Mouse (Mus musculus) kidney, embryonic 15.5 days (tissue): Measurements from ENCODE around the gene 1700069L16Rik. TPM values are rescaled to one million over a fixed set of nuclear protein-coding genes. Genes with fewer than 3 reads are reported as not detected.

ENCODE experiments used
- ATAC-seq: fragments of 200-750 bp; cut with Nextera tagmentation; replicated peaks from 2 replicates; pipeline ENCODE4 v1.8.0; 2017; ENCODE audit warnings: moderate TSS enrichment; ENCODE audit not compliant: low FRiP score
- H3K27ac ChIP-seq: fragments of 300-500 bp; sonication (generic); 2 replicates; pipeline ENCODE4 v1.5.1; 2015; ENCODE audit warnings: mild to moderate bottlenecking, inconsistent platforms
- H3K27me3 ChIP-seq: fragments of 300-500 bp; sonication (generic); 2 replicates; pipeline ENCODE4 v1.6.1; 2015; ENCODE audit warnings: inconsistent platforms
- H3K36me3 ChIP-seq: fragments of 300-500 bp; sonication (generic); 2 replicates; pipeline ENCODE4 v1.6.1; 2015; ENCODE audit warnings: inconsistent platforms
- H3K4me1 ChIP-seq: fragments of 300-500 bp; sonication (generic); 2 replicates; pipeline ENCODE4 v1.6.1; 2015; ENCODE audit warnings: inconsistent platforms
- H3K4me2 ChIP-seq: fragments of 300-500 bp; sonication (generic); 2 replicates; pipeline ENCODE4 v1.6.1; 2015; ENCODE audit warnings: moderate library complexity, mild to moderate bottlenecking, inconsistent platforms
- H3K4me3 ChIP-seq: fragments of 300-500 bp; sonication (generic); replicated peaks from 2 replicates; pipeline ENCODE4 v1.5.1; 2015; ENCODE audit warnings: mild to moderate bottlenecking, inconsistent platforms
- H3K9ac ChIP-seq: fragments of 300-500 bp; sonication (generic); 2 replicates; pipeline ENCODE4 v1.6.1; 2015; ENCODE audit warnings: mild to moderate bottlenecking, inconsistent platforms
- H3K9me3 ChIP-seq: fragments of 300-500 bp; sonication (generic); replicated peaks from 2 replicates; pipeline ENCODE4 v1.6.1; 2016; ENCODE audit warnings: inconsistent platforms
- WGBS: fragments of 180-500 bp; shearing (Covaris S2); methylation state at CpG from one replicate; pipeline ENCODE4 v1.1.7; 2015; ENCODE audit warnings: mixed read lengths; 5-methylcytosine and 5-hydroxymethylcytosine counted together
- polyA plus RNA-seq: library from polyadenylated mRNA; unstranded; fragments of >200 nt; fragmentation: Nextera tagmentation; extraction: Ambion mirVana; gene quantifications from 2 replicates; pipeline ENCODE4 v1.2.1, GENCODE M21; 2015

Gene 1700069L16Rik
- polyA plus RNA-seq, 1 experiment from 2014 or later: not detected

DNA sequence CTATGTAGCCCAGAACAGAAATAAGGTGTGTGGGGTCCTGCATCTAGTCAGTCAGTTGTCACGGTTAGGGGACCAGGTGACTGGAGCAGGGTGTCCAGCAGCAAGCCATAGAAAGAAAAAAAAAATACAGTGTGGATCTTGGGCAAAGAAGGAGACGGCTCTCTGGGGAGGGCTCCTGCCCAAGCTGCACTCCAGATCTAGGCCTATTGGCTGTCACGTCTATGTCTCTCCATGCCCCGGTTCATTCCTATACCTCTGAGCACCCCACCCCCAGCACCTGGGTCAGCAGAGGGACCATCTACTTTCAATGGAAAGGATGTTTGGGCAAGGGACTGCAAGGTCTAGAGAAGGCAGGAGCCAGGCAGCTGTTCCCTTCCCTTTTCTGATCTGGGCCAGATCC is 45.1 kb downstream of the 1700069L16Rik start:
- Histone ChIP-seq H3K9ac (no peak overlapping the region), H3K9me3 (no peaks in the 10 kb centered on the region), H3K4me2 (no peak overlapping the region), H3K4me1 (no peaks in the 10 kb centered on the region), H3K4me3 (no peak overlapping the region), H3K36me3 (no peaks in the 10 kb centered on the region), H3K27ac (no peak overlapping the region), H3K27me3 (no peaks in the 10 kb centered on the region)
- WGBS: 85% methylated on average over 4 of the region's 4 CpGs
- ATAC-seq: no peak

DNA sequence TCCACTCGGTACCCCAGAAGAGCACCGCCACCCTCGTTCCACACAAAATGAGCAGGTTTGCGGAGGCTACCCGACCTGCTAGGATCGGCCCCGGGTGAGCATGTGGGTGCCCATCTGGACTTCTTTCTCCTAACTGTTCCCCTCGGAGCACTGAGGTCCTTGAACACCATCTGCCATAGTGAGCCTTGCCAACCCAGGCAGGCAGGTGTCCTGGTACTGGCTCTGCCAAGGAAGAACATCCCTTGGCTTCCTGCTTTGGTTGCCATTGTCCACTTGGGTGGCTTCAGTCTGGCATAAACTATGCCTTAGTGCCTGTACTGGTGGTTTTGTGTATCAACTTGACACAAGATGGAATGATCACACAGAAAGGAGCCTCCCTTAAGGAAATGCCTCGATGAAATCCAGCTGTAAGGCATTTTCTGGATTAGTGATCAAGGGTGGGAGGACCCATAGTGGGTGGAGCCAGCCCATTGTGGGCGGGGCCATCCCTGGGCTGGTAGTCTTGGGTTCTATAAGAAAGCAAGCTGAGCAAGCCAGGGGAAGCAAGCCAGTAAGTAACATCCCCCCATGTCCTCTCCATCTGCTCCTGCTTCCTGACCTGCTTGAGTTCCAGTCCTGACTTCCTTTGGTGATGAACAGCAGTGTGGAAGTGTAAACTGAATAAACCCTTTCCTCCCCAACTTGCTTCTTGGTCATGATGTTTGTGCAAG is 45.7 kb downstream of the 1700069L16Rik start:
- 82% methylated on average over 10 of the region's 10 CpGs for WGBS
- Histone ChIP-seq H3K9ac (no peak overlapping the region), H3K4me1 (no peaks in the 10 kb centered on the region)

DNA sequence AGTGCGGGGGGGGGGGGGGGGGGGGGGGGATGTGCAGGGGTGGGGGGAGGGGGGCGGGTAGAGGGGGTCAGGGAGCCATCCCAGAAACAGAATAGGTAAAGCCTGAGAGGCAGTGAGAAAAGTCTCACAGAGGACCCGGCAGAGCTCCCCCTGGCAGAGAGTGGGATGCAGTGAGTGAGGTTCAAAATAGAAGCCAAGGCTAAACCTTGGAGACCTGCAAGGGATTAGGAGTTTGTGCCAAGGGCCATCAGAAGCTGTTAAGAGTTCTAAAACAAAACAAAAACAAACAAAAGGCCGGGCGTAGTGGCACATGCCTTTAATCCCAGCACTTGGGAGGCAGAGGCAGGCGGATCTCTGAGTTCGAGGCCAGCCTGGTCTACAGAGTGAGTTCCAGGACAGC is 47.0 kb downstream of the 1700069L16Rik start:
- Histone ChIP-seq H3K27ac (no peak overlapping the region), H3K4me2 (no peak overlapping the region), H3K9me3 (no peaks in the 10 kb centered on the region), H3K9ac (no peak overlapping the region), H3K4me3 (no peak overlapping the region), H3K27me3 (no peaks in the 10 kb centered on the region), H3K36me3 (no peaks in the 10 kb centered on the region), H3K4me1 (no peaks in the 10 kb centered on the region)
- no peak for ATAC-seq
- 86% methylated on average over 5 of the region's 7 CpGs for WGBS

More for the DNA sequence above, 45.7 kb downstream of the 1700069L16Rik start:
- no peaks in the 10 kb centered on the region for H3K36me3 ChIP-seq
- H3K27ac ChIP-seq: no peak overlapping the region
- no peak overlapping the region for H3K4me3 ChIP-seq
- no peaks in the 10 kb centered on the region for H3K27me3 ChIP-seq
- no peak overlapping the region for H3K4me2 ChIP-seq
- H3K9me3 ChIP-seq: no peaks in the 10 kb centered on the region
- no peak for ATAC-seq

DNA sequence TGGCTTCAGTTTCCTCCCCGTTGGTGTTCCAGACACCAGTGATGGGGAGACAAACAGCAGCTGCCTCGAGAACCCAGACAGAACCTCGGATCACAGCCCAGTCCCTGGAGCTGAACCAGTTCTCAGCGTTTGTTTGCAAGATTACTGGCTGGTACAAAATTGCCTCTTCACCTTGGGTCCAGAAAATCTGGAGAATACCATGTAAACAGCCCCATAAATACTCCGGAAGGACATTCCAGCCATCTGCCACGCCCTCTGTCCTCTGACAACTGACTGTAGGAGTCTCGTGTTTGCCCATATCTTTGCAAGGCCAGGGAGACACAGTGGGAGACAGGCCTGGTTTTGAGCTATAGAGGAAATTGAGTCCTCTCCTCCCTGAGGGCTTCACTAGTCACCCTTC is 49.7 kb downstream of the 1700069L16Rik start:
- no peak for ATAC-seq
- no peak overlapping the region for H3K27ac ChIP-seq
- no peaks in the 10 kb centered on the region for H3K4me1 ChIP-seq
- H3K9ac ChIP-seq: no peak overlapping the region
- no peaks in the 10 kb centered on the region for H3K27me3 ChIP-seq
- no peaks in the 10 kb centered on the region for H3K9me3 ChIP-seq
- WGBS: 67% methylated on average over 7 of the region's 7 CpGs
- H3K36me3 ChIP-seq: no peaks in the 10 kb centered on the region
- H3K4me2 ChIP-seq: no peak overlapping the region
- no peak overlapping the region for H3K4me3 ChIP-seq

DNA sequence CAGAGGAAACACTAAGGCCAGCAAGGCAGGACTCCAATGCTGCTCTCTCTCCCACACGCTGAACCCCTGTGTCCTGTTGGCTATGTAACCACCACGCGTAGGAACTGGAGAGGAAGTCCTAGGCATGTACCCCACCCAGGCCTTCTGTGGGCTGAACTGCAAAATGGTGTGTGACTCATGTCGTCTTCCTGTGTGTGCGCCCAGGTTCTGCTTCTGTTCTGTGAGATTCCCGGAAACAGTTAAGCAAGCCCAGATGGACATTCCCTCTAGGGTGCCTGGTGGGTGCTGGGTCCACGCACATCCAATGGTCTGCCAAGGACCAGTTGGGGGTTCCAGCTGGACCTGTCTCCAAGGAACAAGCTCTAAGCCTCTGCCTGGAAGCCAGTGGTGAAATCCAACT is 52.1 kb downstream of the 1700069L16Rik start:
- H3K4me2 ChIP-seq: no peak overlapping the region
- H3K9ac ChIP-seq: no peak overlapping the region
- H3K27me3 ChIP-seq: no peaks in the 10 kb centered on the region
- no peak overlapping the region for H3K27ac ChIP-seq
- no peak for ATAC-seq
- H3K4me1 ChIP-seq: no peaks in the 10 kb centered on the region
- no peaks in the 10 kb centered on the region for H3K36me3 ChIP-seq
- 77% methylated on average over 7 of the region's 7 CpGs for WGBS
- H3K9me3 ChIP-seq: no peaks in the 10 kb centered on the region
- H3K4me3 ChIP-seq: no peak overlapping the region

DNA sequence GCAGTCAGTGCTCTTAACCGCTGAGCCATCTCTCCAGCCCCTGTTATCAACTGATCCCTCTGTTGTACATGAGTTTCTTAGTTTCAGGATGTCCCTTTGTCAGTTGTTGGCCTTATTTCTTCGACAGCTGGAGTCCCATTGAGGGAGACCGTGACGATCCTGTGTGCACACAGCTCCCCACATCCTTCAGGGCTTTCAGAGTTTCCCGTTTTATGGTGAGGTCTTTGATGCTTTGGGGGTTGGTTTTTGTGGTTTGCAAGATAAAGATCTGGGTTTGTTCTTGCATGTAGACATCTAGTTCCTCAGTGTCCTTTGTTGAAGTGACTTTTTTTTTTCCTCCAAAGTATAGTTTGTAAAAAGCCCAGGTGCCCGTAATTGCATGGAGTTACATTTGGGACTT is 54.0 kb downstream of the 1700069L16Rik start:
- Histone ChIP-seq H3K4me3 (no peak overlapping the region), H3K36me3 (no peaks in the 10 kb centered on the region), H3K4me1 (no peaks in the 10 kb centered on the region), H3K27me3 (no peaks in the 10 kb centered on the region), H3K9ac (no peak overlapping the region), H3K9me3 (no peaks in the 10 kb centered on the region), H3K27ac (no peak overlapping the region), H3K4me2 (no peak overlapping the region)
- ATAC-seq: no peak
- 76% methylated on average over 6 of the region's 6 CpGs for WGBS

DNA sequence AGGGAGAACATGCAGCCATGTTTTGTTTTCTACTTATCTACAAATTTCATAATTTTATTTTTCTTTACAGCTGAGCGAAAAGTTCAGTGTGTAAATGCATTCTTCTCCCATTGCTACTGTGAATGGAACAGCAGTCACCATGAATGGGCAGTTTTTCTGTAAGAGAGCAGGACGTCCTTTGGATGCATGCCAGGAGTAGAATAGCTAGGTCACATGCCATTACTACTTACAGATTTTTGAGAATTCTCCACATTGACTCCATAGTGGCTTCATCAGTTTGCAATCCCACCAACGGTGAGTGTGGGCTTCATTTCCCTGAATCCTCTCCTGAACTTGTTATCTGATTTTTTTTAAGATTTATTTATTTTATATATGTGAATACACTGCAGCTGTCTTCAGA is 54.5 kb downstream of the 1700069L16Rik start:
- no peak for ATAC-seq

DNA sequence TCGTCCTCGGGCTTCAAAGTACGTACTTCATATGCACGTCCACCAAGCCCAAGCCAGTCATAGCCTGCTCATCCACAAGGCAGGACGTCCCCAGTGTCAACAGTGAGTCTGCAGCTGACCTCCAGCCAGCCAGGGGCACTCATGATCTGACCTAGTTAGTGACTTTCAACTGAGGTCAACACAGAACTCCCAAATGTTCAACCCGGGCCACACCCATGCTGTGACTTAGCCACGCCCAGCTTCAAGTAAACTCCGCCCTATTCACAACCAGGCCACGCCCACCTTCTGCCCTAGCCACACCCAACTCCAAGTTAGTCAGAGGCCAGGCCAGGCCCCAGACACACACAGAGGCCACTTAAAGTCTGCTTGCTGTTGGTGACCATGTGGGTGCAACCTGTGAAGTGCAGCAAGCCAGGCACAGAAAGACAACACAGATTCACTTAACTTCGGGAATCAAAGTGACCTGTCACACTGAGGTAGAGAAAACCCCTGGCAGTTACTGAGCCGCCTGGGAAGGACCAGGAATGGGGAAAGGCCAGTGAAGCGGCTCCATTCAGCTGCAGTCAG is 59.9 kb downstream of the 1700069L16Rik start:
- Histone ChIP-seq H3K27me3 (no peaks in the 10 kb centered on the region), H3K4me1 (no peaks in the 10 kb centered on the region), H3K36me3 (no peaks in the 10 kb centered on the region), H3K4me2 (no peak overlapping the region), H3K9ac (no peak overlapping the region), H3K4me3 (no peak overlapping the region), H3K9me3 (no peaks in the 10 kb centered on the region), H3K27ac (no peak overlapping the region)
- WGBS: 75% methylated on average over 12 of the region's 12 CpGs
- ATAC-seq: no peak

More for the DNA sequence above, 54.5 kb downstream of the 1700069L16Rik start:
- Histone ChIP-seq H3K9me3 (no peaks in the 10 kb centered on the region), H3K9ac (no peak overlapping the region), H3K36me3 (no peaks in the 10 kb centered on the region), H3K27ac (no peak overlapping the region), H3K4me1 (no peaks in the 10 kb centered on the region), H3K4me2 (no peak overlapping the region), H3K27me3 (no peaks in the 10 kb centered on the region), H3K4me3 (no peak overlapping the region)
- WGBS: 73% methylated on average over 3 of the region's 3 CpGs

DNA sequence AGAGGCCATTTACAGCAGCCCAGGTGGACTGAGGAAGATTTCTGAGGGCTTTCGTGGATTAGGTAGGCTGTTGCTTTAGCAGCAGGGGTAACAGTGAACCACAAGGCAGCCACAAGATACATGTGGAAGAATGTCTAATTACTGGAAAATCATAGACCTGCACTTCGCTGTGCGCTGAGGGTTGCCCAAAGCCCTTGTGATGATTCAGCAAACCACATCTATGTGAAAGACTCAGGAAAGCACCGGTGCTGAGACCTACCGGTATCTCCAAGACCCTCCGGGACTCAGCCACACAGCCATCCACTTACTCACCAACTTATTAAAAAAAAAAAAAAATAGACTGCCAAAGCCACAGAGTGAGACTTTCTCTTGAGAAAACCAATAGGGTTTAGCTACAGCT is 60.4 kb downstream of the 1700069L16Rik start:
- no peak overlapping the region for H3K4me2 ChIP-seq
- no peaks in the 10 kb centered on the region for H3K9me3 ChIP-seq
- no peak overlapping the region for H3K27ac ChIP-seq
- no peaks in the 10 kb centered on the region for H3K36me3 ChIP-seq
- H3K27me3 ChIP-seq: no peaks in the 10 kb centered on the region
- H3K9ac ChIP-seq: no peak overlapping the region
- no peak for ATAC-seq
- 99% methylated on average over 6 of the region's 6 CpGs for WGBS
- no peaks in the 10 kb centered on the region for H3K4me1 ChIP-seq
- H3K4me3 ChIP-seq: no peak overlapping the region

DNA sequence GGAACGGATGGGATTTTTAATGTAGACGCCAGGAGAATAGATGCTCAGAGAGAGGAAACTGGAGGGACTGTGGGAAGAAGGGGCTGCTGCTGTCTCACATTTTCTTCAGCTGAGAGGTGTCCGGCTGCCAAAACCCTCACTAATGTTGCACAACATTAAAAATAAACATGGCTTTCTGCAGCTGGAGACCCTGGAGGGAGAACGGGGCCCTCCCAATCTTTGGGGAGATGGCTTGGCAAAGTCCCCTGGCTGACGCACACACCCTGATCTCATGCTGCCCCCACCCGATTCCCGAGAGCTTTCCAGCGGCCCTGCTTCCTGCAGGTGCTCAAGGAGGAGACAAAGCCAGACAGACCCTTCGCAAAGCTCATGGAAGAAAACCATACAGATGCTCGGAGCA is 63.7 kb downstream of the 1700069L16Rik start:
- Histone ChIP-seq H3K9ac (no peak overlapping the region), H3K36me3 (no peaks in the 10 kb centered on the region), H3K27ac (no peak overlapping the region), H3K9me3 (no peaks in the 10 kb centered on the region), H3K27me3 (no peaks in the 10 kb centered on the region), H3K4me2 (no peak overlapping the region), H3K4me3 (no peak overlapping the region), H3K4me1 (no peaks in the 10 kb centered on the region)
- ATAC-seq: no peak
- 59% methylated on average over 10 of the region's 10 CpGs for WGBS

DNA sequence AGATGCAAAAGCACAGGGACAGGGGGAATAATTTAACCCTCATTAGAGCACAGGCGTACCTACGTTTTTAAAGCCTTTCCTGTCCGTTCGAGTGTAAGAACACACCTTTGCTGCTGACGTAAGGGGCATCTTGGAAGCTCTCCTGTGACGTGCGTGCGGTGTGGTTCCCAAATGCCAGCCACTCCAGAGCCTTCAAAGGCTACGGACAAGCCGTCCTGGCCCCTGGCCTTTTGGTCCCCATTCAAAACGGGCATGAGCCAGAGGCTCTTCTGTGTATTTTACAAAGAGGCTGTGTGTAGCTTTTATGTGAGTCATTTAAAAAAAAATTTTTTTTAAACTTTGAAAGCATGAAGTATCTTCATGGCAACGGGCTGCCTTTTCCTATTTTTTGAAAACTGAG is 69.8 kb downstream of the 1700069L16Rik start:
- H3K9me3 ChIP-seq: no peaks in the 10 kb centered on the region
- H3K36me3 ChIP-seq: no peaks in the 10 kb centered on the region
- peaks cover 14% of the 10 kb centered on the region for H3K27me3 ChIP-seq
- WGBS: 66% methylated on average over 12 of the region's 12 CpGs
- ATAC-seq: no peak
- no peak overlapping the region for H3K27ac ChIP-seq
- no peak overlapping the region for H3K4me2 ChIP-seq
- H3K4me1 ChIP-seq: peaks cover 16% of the 10 kb centered on the region
- no peak overlapping the region for H3K9ac ChIP-seq
- H3K4me3 ChIP-seq: no peak overlapping the region

DNA sequence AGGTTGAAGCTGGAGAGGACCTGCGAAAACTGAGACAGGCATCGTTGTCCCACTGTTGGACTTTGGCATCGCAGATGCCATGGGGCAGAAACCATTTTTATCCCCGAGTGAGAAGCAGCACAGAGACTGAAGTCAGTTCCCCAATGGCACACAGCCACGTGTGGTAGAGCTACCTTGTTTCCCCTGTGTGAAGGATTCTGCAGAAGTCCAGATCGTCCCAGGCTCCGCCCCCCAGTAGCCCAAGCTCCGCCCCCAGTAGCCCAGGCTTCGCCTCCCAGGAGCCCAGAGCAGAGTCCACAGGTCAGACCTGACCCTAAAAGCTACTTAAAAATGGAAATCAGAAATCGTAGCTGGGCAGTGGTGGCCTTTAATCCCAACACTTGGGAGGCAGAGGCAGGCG is 70.4 kb downstream of the 1700069L16Rik start:
- peaks cover 19% of the 10 kb centered on the region for H3K4me1 ChIP-seq
- no peaks in the 10 kb centered on the region for H3K9me3 ChIP-seq
- H3K27me3 ChIP-seq: peaks cover 21% of the 10 kb centered on the region
- H3K9ac ChIP-seq: no peak overlapping the region
- H3K36me3 ChIP-seq: no peaks in the 10 kb centered on the region
- 78% methylated on average over 11 of the region's 11 CpGs for WGBS
- no peak for ATAC-seq
- no peak overlapping the region for H3K27ac ChIP-seq
- no peak overlapping the region for H3K4me2 ChIP-seq
- no peak overlapping the region for H3K4me3 ChIP-seq

DNA sequence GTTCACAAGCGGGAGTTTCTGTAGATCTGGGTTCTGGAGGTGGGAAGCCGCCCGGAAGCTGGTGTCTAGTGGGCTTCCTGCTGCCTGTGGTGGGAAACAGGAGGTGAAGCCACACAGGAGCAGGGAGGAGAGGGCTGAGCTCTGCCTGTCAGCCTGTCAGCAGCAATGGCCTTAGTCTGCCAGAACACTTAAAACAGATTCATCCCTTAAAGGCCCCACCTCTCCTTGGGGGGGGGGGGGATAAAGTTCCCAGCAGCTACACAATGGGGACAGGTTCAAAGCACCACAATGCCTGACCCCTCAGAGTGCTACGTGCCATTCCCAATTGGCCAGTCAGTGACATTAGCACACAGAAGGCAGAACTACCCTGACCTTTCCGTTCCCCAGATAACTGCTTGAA is 72.4 kb downstream of the 1700069L16Rik start:
- H3K4me3 ChIP-seq: no peak overlapping the region
- no peaks in the 10 kb centered on the region for H3K9me3 ChIP-seq
- no peak overlapping the region for H3K9ac ChIP-seq
- H3K27me3 ChIP-seq: peaks cover 28% of the 10 kb centered on the region
- peaks cover 19% of the 10 kb centered on the region for H3K4me1 ChIP-seq
- no peaks in the 10 kb centered on the region for H3K36me3 ChIP-seq
- H3K27ac ChIP-seq: no peak overlapping the region
- no peak overlapping the region for H3K4me2 ChIP-seq
- WGBS: 25% methylated on average over 5 of the region's 5 CpGs
- ATAC-seq: no peak
